Mouse (Mus musculus) liver, postnatal 0 days (tissue): Measurements from ENCODE around the gene Tgif2.

Experiments
- CTCF ChIP-seq: sonication (generic); IDR thresholded peaks from 2 replicates; pipeline ENCODE4 v1.5.1; 2016; ENCODE audit warnings: antibody characterized with exemption, low read depth
- EP300 ChIP-seq: IDR thresholded peaks from 2 replicates; pipeline ENCODE4 v1.6.1; 2016; ENCODE audit warnings: antibody characterized with exemption, low read depth, mild to moderate bottlenecking

DNA sequence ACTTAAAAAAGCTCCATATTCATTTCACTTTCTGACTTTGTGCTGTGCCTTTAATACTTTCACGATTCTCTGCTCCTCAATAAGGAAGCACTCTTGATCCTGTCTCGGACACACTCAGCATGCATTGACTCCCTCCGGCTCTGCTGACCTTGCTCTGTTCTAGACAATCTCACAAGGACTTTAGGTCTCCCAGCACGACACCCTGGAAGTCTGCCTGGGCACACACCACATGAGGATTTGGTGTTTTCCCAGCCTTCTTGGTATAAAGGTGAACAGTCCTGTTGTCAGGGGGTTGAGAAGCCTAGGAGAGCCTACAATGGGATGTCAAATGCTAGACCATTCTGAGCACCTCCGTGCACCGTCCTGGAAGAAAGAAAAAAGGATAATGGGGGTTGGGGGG lies 53.0 kb downstream of the Tgif2 start:
- TF ChIP-seq EP300 (no peak), CTCF (no peak)
